Mouse (Mus musculus) cerebellum, adult 11-12 months (tissue): ENCODE data around the gene 4930402F06Rik.

Experiments used
- DNase-seq: peaks from one replicate; pipeline ENCODE4 v3.0.0; 2022

4930402F06Rik gene

GRCm38 (mm10) chr2:35397096-35397495, at the start of gene 4930402F06Rik:
Gene 4930402F06Rik, minus strand, starts transcription at chr2:35397175.
- DNase-seq, result no peak

- no peak for DNase-seq
Observed at GRCm38 (mm10) chr2:35446300-35446699, 49.3 kb upstream of the 4930402F06Rik start.

- DNase-seq, result no peak
Observed at GRCm38 (mm10) chr2:35445610-35446009, 48.6 kb upstream of the 4930402F06Rik start.

GRCm38 (mm10) chr2:35444764-35445262, 47.8 kb upstream of the 4930402F06Rik start:
- DNase-seq, result no peak

- DNase-seq, result peak; percentile 26
Observed at GRCm38 (mm10) chr2:35443981-35444763, 47.2 kb upstream of the 4930402F06Rik start.

DNA sequence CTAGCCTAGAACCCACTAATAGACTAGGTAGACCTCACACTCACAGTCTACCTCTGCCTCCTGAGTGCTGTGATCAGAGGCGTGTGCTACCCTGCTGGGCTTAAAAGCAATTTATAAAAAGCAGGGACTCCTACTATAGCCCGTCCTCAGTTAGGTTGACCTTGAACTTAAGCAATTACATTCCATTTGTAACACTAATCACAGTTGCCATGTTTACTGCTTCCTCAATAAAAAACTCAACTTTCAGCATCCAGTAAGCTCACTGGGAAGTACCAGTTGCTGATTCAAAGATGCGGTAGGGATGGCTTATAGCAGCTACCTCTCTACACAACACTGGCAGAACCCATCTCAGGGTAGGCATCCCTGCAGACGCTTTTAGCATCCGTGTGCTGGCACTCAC, 46.4 kb upstream of the 4930402F06Rik start:
- DNase-seq, result no peak

GRCm38 (mm10) chr2:35442079-35442478, 45.1 kb upstream of the 4930402F06Rik start:
- DNase-seq, result no peak

GRCm38 (mm10) chr2:35441419-35441818, 44.4 kb upstream of the 4930402F06Rik start:
- DNase-seq, result no peak

DNA sequence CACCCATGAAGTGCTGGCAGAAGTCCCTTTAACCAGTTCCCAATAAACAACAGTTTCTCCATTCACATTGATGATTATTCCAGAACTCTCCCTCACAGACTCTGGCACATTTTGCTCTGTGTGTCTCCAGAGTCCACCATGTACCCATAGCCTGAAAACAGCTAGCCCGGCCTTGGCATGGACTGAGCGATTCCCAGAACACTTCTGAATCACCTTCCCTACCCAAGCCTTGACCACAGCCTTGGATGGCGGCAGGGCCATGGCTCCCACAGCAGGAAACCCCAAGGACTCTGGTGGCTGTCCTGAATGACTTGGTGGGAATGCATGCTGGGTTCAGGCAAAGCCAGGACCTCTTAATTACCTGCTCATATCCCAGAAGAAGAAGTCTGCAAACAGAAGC, 43.5 kb upstream of the 4930402F06Rik start:
- no peak for DNase-seq

- no peak for DNase-seq
Observed at GRCm38 (mm10) chr2:35437796-35438195, 40.8 kb upstream of the 4930402F06Rik start.

- no peak for DNase-seq
Observed at GRCm38 (mm10) chr2:35434576-35435123, 37.7 kb upstream of the 4930402F06Rik start.

- DNase-seq, result no peak
Observed at GRCm38 (mm10) chr2:35433428-35433827, 36.5 kb upstream of the 4930402F06Rik start.

DNA sequence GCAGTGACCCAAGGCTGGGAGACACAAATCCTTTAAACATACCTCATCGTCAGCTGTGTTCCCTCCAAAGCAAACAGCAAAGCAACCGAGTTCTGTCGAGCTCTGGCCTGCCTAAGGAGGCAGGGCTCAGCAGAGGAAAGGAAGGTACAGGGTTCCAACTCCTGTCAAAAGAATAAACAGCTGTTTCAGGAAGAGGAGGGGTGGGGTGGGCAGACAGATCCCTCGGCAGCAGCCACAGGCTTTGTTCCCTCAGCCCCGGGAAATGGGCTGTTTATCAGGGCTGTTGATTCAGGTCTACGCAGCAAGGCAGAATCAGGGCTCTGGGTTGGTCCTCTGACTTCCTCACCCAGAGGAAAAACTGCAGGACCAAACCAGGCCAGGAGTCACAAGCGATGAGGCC, 35.5 kb upstream of the 4930402F06Rik start:
- DNase-seq, result no peak

GRCm38 (mm10) chr2:35432011-35432410, 35.0 kb upstream of the 4930402F06Rik start:
- no peak for DNase-seq

DNA sequence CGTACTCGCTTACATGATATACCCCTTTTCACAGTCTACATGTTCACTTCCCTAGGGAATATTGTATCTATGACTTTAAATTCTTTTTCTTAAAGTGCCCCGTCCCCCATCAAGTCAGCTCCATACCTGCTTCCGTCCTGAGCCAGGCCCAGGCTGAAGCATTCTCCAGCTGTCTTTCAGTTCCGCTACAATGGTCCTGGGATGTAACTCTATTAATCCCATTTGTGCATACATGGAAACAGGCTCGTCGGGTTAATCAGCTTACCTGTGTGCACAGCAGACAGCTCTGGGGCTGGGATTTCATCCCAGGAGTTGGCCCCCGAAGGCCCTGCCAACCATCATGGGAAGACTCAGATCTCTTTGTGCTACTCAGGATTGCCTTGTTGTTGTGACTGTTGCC, 33.8 kb upstream of the 4930402F06Rik start:
- DNase-seq, result no peak

DNA sequence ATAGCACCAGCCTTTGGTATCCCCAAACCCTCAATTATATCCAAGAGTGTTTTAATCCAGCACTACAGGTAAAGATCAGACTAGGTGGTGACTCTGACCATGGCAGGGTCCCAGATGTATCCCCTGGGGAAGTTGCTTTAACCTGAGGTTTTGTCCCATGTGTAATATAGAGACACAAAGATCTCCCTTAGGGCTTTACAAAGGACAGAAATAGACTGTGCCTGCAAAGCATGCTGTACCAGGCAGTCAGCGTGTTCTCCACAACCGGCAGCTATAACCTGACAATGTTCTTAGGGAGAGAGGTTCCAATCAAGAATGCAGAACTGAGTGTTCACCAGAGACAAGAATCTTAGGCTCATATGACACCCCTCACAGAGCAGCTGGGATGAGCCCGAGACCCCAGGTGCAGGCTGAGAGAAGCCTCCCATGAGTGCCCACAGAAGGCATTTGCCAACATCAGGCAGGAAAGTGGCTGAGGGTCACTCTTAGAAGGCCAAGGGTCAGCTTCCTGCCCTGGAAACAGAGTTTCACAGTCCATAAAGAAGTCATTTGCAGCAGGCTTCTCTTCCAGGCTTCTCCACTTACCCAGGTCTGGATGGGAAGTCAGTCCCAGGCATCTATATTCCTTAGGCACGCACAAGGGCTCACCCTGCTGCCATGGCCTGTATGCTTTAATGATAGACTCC, 31.8 kb upstream of the 4930402F06Rik start:
- no peak for DNase-seq

DNA sequence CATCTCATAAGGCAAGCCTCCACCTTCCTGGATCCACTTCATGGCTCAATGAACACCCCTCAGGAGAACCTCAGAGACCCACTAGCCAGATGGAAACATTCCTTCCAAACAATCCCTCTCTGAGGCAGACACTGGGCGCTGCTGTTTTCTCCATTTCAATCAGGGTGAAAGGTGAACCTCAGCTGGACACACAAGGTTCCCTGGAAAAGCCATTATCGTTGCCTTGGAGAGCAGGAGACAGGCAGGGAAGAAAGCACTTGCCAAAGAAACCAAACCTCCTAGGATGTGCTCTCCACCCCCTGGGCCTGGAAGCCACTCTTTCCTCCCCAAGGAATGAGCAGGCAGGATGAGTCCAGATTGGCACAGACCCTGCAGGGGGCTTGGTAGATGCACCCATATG, 30.6 kb upstream of the 4930402F06Rik start:
- no peak for DNase-seq

GRCm38 (mm10) chr2:35423711-35424339, 26.9 kb upstream of the 4930402F06Rik start:
- no peak for DNase-seq

DNA sequence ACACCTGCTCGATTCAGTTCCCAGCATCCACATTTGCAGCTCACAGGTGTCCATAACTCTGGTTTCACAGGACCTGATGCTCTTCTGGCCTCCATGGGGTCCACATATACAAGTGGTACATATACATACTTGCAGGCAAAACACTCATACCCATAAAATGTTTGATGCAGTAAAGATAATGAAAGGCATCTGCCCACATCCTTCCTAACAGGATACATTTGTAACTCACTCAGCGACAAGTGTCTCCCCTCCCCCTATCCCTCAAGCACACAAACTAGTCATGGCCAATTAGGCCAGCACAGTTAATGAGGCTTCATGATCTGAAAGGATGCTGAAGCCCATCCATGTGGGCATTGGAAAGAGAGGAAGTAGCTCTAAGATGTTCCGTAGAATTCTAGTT, 25.4 kb upstream of the 4930402F06Rik start:
- no peak for DNase-seq

DNA sequence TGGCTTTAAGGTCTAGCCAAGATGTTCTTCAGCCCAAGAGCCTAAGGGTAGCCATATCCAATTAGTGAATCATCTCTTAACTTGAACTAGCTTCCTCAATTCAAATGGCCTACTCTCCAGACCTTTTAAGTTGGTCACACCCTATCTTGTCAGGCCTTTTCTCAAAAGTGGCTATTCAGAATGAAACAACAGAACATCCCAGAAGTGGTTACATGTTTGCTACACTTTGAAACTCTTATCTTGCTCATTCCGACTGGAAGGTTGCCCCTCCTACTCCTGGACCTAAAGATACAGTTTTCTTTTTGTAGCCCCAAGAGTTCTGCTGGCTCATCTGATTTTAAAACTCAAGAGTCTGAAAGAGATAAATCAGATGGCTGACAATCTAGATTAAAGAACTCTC, 23.7 kb upstream of the 4930402F06Rik start:
- DNase-seq, result no peak

- DNase-seq, result no peak
Observed at GRCm38 (mm10) chr2:35419671-35420070, 22.7 kb upstream of the 4930402F06Rik start.

GRCm38 (mm10) chr2:35419243-35419642, 22.3 kb upstream of the 4930402F06Rik start:
- no peak for DNase-seq

DNA sequence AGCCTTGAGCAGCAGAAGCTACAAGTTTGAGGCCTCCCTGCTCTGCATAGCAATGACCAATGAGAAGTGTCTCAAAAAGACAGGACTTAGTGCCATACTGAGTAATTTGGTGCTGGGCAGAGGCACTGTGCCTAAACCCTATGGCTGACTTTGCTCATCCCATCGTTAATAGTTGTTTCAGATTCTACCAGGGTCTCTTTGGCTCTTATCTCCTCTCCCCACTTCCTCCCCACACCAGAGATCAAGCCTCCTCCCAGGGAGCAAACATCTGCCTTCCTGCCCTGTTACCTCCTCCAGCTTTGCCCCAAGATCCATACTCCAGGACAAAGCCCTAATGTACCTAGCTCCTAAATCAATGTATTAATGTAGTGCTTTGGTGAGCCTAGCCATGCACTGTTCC, 20.3 kb upstream of the 4930402F06Rik start:
- no peak for DNase-seq
